Mouse (Mus musculus): ENCODE data around the gene Tor1aip2. TPM values are rescaled to one million over a fixed set of nuclear protein-coding genes. Genes with fewer than 3 reads are reported as not detected.
A peak's percentile ranks its signal among the peaks of the same experiment; 100 is the strongest.
"Not testable (repeated sequence)": the region's sequence is repeated elsewhere in the genome, so short reads cannot be mapped to it uniquely, and the experiment has no call there.

Tor1aip2 gene
- polyA plus RNA-seq, 1 experiment from 2014 or later = 69.2 TPM

GRCm38 (mm10) chr1:156020402-156020801 is 14.8 kb upstream of the Tor1aip2 start:
- H3K27me3 ChIP-seq = no peaks in the 10 kb centered on the region
- WGBS = 88% methylated on average over 1 of the region's 1 CpGs
- H3K9me3 ChIP-seq (replicated peaks) = no peaks in the 10 kb centered on the region
- H3K27ac ChIP-seq = no peak overlapping the region
- no peak overlapping the region for H3K4me2 ChIP-seq
- no peaks in the 10 kb centered on the region for H3K4me1 ChIP-seq (replicated peaks)
- no peak overlapping the region for H3K4me3 ChIP-seq
- H3K36me3 ChIP-seq = peaks cover 54% of the 10 kb centered on the region
- H3K9ac ChIP-seq = no peak overlapping the region
- ATAC-seq (replicated peaks; ENCODE audit: insufficient number of reproducible peaks, insufficient read depth, low FRiP score, low read depth) = no peak

GRCm38 (mm10) chr1:156024831-156025503 is 10.2 kb upstream of the Tor1aip2 start:
- 82% methylated on average over 8 of the region's 8 CpGs for WGBS
- peaks cover 41% of the 10 kb centered on the region for H3K36me3 ChIP-seq

GRCm38 (mm10) chr1:156027849-156028248 is 7.4 kb upstream of the Tor1aip2 start:
- Histone ChIP-seq H3K36me3 (peaks cover 52% of the 10 kb centered on the region), H3K27ac (no peak overlapping the region), H3K27me3 (no peaks in the 10 kb centered on the region), H3K4me3 (no peak overlapping the region), H3K4me2 (no peak overlapping the region), H3K9ac (no peak overlapping the region), H3K4me1 (replicated peaks) (no peaks in the 10 kb centered on the region), H3K9me3 (replicated peaks) (no peaks in the 10 kb centered on the region)
- WGBS = 93% methylated on average over 3 of the region's 3 CpGs
- ATAC-seq (replicated peaks; ENCODE audit: insufficient number of reproducible peaks, insufficient read depth, low FRiP score, low read depth) = no peak

More at GRCm38 (mm10) chr1:156024831-156025503, 10.2 kb upstream of the Tor1aip2 start:
- H3K27ac ChIP-seq = no peak overlapping the region
- H3K9ac ChIP-seq = no peak overlapping the region
- H3K4me1 ChIP-seq (replicated peaks) = no peaks in the 10 kb centered on the region
- H3K9me3 ChIP-seq (replicated peaks) = no peaks in the 10 kb centered on the region
- H3K4me2 ChIP-seq = no peak overlapping the region
- no peak for ATAC-seq (replicated peaks; ENCODE audit: insufficient number of reproducible peaks, insufficient read depth, low FRiP score, low read depth)
- H3K4me3 ChIP-seq = no peak overlapping the region
- no peaks in the 10 kb centered on the region for H3K27me3 ChIP-seq

GRCm38 (mm10) chr1:156028340-156028975 is 6.7 kb upstream of the Tor1aip2 start:
- WGBS = 86% methylated on average over 4 of the region's 4 CpGs
- peaks cover 58% of the 10 kb centered on the region for H3K36me3 ChIP-seq
- H3K27me3 ChIP-seq = no peaks in the 10 kb centered on the region
- H3K4me3 ChIP-seq = no peak overlapping the region
- no peaks in the 10 kb centered on the region for H3K9me3 ChIP-seq (replicated peaks)
- no peak overlapping the region for H3K9ac ChIP-seq
- no peak for ATAC-seq (replicated peaks; ENCODE audit: insufficient number of reproducible peaks, insufficient read depth, low FRiP score, low read depth)
- no peak overlapping the region for H3K27ac ChIP-seq
- H3K4me1 ChIP-seq (replicated peaks) = no peaks in the 10 kb centered on the region
- no peak overlapping the region for H3K4me2 ChIP-seq

- WGBS = 93% methylated on average over 7 of the region's 7 CpGs
- no peak overlapping the region; the same call in 1 of the 2 replicates for H3K4me2 ChIP-seq
- ATAC-seq (replicated peaks; ENCODE audit: insufficient number of reproducible peaks, insufficient read depth, low FRiP score, low read depth) = no peak
These were observed 1.3 kb upstream of the Tor1aip2 start for GRCm38 (mm10) chr1:156033921-156034320.

GRCm38 (mm10) chr1:156034661-156035060 is 542 bp upstream of the Tor1aip2 start:
- peak overlapping the region; percentile 99 for H3K27ac ChIP-seq
- peak overlapping the region; percentile 97 for H3K9ac ChIP-seq
- H3K27me3 ChIP-seq = no peaks in the 10 kb centered on the region
- 23% methylated on average over 1 of the region's 1 CpGs for WGBS
- peak overlapping the region; percentile 87 for H3K4me3 ChIP-seq
- H3K36me3 ChIP-seq = peaks cover 35% of the 10 kb centered on the region
- H3K4me1 ChIP-seq (replicated peaks) = peaks cover 12% of the 10 kb centered on the region
- no peaks in the 10 kb centered on the region for H3K9me3 ChIP-seq (replicated peaks)
- no peak for ATAC-seq (replicated peaks; ENCODE audit: insufficient number of reproducible peaks, insufficient read depth, low FRiP score, low read depth)
- peak overlapping the region; percentile 72 for H3K4me2 ChIP-seq

More at GRCm38 (mm10) chr1:156033921-156034320, 1.3 kb upstream of the Tor1aip2 start:
- no peaks in the 10 kb centered on the region for H3K27me3 ChIP-seq
- H3K27ac ChIP-seq = no peak overlapping the region
- H3K36me3 ChIP-seq = peaks cover 42% of the 10 kb centered on the region
- H3K4me3 ChIP-seq = no peak overlapping the region
- H3K9ac ChIP-seq = no peak overlapping the region
- H3K4me1 ChIP-seq (replicated peaks) = peaks cover 12% of the 10 kb centered on the region
- no peaks in the 10 kb centered on the region for H3K9me3 ChIP-seq (replicated peaks)

- peaks cover 16% of the 10 kb centered on the region for H3K4me1 ChIP-seq (replicated peaks)
These were observed 931 bp downstream of the Tor1aip2 start, which contains the start of gene Tor1aip1 for GRCm38 (mm10) chr1:156035930-156036737. Gene Tor1aip1, minus strand, starts transcription at chr1:156036480.

GRCm38 (mm10) chr1:156037144-156037583 is 2.0 kb downstream of the Tor1aip2 start:
- H3K27me3 ChIP-seq = no peaks in the 10 kb centered on the region
- ATAC-seq (replicated peaks; ENCODE audit: insufficient number of reproducible peaks, insufficient read depth, low FRiP score, low read depth) = no peak
- H3K9ac ChIP-seq = peak overlapping the region; percentile 40
- WGBS = 41% methylated on average over 5 of the region's 5 CpGs
- peak overlapping the region; percentile 26 for H3K4me3 ChIP-seq
- peaks cover 24% of the 10 kb centered on the region for H3K4me1 ChIP-seq (replicated peaks)
- H3K36me3 ChIP-seq = peaks cover 18% of the 10 kb centered on the region
- H3K9me3 ChIP-seq (replicated peaks) = no peaks in the 10 kb centered on the region
- H3K4me2 ChIP-seq = peak overlapping the region; percentile 72
- H3K27ac ChIP-seq = peak overlapping the region; percentile 99

More at GRCm38 (mm10) chr1:156035930-156036737, 931 bp downstream of the Tor1aip2 start, which contains the start of gene Tor1aip1:
- WGBS = under 1% methylated on average over 59 of the region's 59 CpGs
- Histone ChIP-seq H3K36me3 (peaks cover 25% of the 10 kb centered on the region), H3K4me2 (peak within 1 kb of the TSS; percentile 72), H3K9ac (peak within 1 kb of the TSS; percentile 97), H3K27me3 (no peaks in the 10 kb centered on the region), H3K9me3 (replicated peaks) (no peaks in the 10 kb centered on the region), H3K4me3 (peak within 1 kb of the TSS; percentile 87), H3K27ac (peak within 1 kb of the TSS; percentile 99)
- peak; percentile 95 for ATAC-seq (replicated peaks; ENCODE audit: insufficient number of reproducible peaks, insufficient read depth, low FRiP score, low read depth)

- H3K27ac ChIP-seq = peak overlapping the region; percentile 72; the same call in 1 of the 2 replicates
- not testable (repeated sequence) for H3K4me3 ChIP-seq; H3K9ac ChIP-seq; ATAC-seq (replicated peaks; ENCODE audit: insufficient number of reproducible peaks, insufficient read depth, low FRiP score, low read depth); H3K27me3 ChIP-seq; H3K4me2 ChIP-seq; H3K9me3 ChIP-seq (replicated peaks)
- 70% methylated on average over 7 of the region's 7 CpGs for WGBS
- H3K4me1 ChIP-seq (replicated peaks) = peaks cover 33% of the 10 kb centered on the region
- H3K36me3 ChIP-seq = peaks cover 11% of the 10 kb centered on the region; the same call in 1 of the 2 replicates
These were observed 4.8 kb downstream of the Tor1aip2 start for GRCm38 (mm10) chr1:156039989-156040388.

GRCm38 (mm10) chr1:156040731-156041401 is 5.7 kb downstream of the Tor1aip2 start:
- H3K4me1 ChIP-seq (replicated peaks) = peaks cover 33% of the 10 kb centered on the region
- H3K27me3 ChIP-seq = no peaks in the 10 kb centered on the region
- H3K9ac ChIP-seq = peak overlapping the region; percentile 70
- H3K9me3 ChIP-seq (replicated peaks) = no peaks in the 10 kb centered on the region
- H3K36me3 ChIP-seq = peaks cover 11% of the 10 kb centered on the region; the same call in 1 of the 2 replicates
- peak overlapping the region; percentile 68 for H3K4me3 ChIP-seq
- ATAC-seq (replicated peaks; ENCODE audit: insufficient number of reproducible peaks, insufficient read depth, low FRiP score, low read depth) = peak; percentile 79
- H3K27ac ChIP-seq = peak overlapping the region; percentile 72
- WGBS = under 1% methylated on average over 22 of the region's 22 CpGs
- H3K4me2 ChIP-seq = peak overlapping the region; percentile 68

Measured in heart, embryonic 15.5 days (tissue).